Mouse (Mus musculus) layer of hippocampus, adult 2 months (tissue): ENCODE data around the gene Minpp1. TPM values are rescaled to one million over a fixed set of nuclear protein-coding genes. Genes with fewer than 3 reads are reported as not detected.

Source experiments
- DNase-seq, 2 experiments: peaks; one replicate each; pipeline ENCODE4 v3.0.0; 2022; ENCODE audit warnings: low spot score in 2 of 2
- H3K27ac ChIP-seq: fragments of 200-600 bp; 2 replicates; pipeline ENCODE4 v1.8.1; 2022
- H3K4me3 ChIP-seq: fragments of 200-600 bp; 2 replicates; pipeline ENCODE4 v1.8.1; 2022; ENCODE audit warnings: mild to moderate bottlenecking
- CTCF ChIP-seq: fragments of 200-600 bp; conservative IDR thresholded peaks from 2 replicates; pipeline ENCODE4 v1.8.1; 2022; ENCODE audit warnings: antibody characterized with exemption, mild to moderate bottlenecking, moderate library complexity
- total RNA-seq, 2 experiments: library from RNA; stranded (reverse); gene quantifications; 2 replicates each; pipeline ENCODE4 v1.2.3; 2021

The Minpp1 gene
- total RNA-seq, 2 experiments from 2014 or later, result 58.2 to 64.3 TPM

- Histone ChIP-seq H3K27ac (no peak overlapping the region), H3K4me3 (no peak overlapping the region)
- no peak for DNase-seq
- no peak for TF ChIP-seq CTCF
These were observed 36.7 kb downstream of the Minpp1 start for GRCm38 (mm10) chr19:32522247-32522646.

GRCm38 (mm10) chr19:32522753-32523307, 37.3 kb downstream of the Minpp1 start:
- no peak overlapping the region for H3K27ac ChIP-seq
- no peak for TF ChIP-seq CTCF
- DNase-seq, result no peak
- H3K4me3 ChIP-seq, result no peak overlapping the region

- H3K4me3 ChIP-seq, result no peak overlapping the region
- DNase-seq, result no peak
- H3K27ac ChIP-seq, result no peak overlapping the region
- TF ChIP-seq CTCF, result no peak
These were observed 38.4 kb downstream of the Minpp1 start for GRCm38 (mm10) chr19:32523769-32524515.

- no peak for DNase-seq
- no peak overlapping the region for H3K27ac ChIP-seq
- no peak for TF ChIP-seq CTCF
These were observed 38.9 kb downstream of the Minpp1 start for GRCm38 (mm10) chr19:32524516-32524860.

GRCm38 (mm10) chr19:32527139-32527538, 41.6 kb downstream of the Minpp1 start:
- Histone ChIP-seq H3K27ac (no peak overlapping the region), H3K4me3 (no peak overlapping the region)
- DNase-seq, result no peak
- TF ChIP-seq CTCF, result no peak

More at GRCm38 (mm10) chr19:32524516-32524860, 38.9 kb downstream of the Minpp1 start:
- H3K4me3 ChIP-seq, result no peak overlapping the region

- no peak for DNase-seq
These were observed 43.2 kb downstream of the Minpp1 start for GRCm38 (mm10) chr19:32528723-32529122.

GRCm38 (mm10) chr19:32529252-32529942, 43.8 kb downstream of the Minpp1 start:
- no peak for DNase-seq
- Histone ChIP-seq H3K4me3 (no peak overlapping the region), H3K27ac (no peak overlapping the region)
- no peak for TF ChIP-seq CTCF

More at GRCm38 (mm10) chr19:32528723-32529122, 43.2 kb downstream of the Minpp1 start:
- Histone ChIP-seq H3K27ac (no peak overlapping the region), H3K4me3 (no peak overlapping the region)
- TF ChIP-seq CTCF, result no peak

GRCm38 (mm10) chr19:32530296-32530695, 44.7 kb downstream of the Minpp1 start:
- TF ChIP-seq CTCF, result no peak
- no peak overlapping the region for H3K27ac ChIP-seq
- no peak overlapping the region for H3K4me3 ChIP-seq
- peak; percentile 18 to 21 for DNase-seq

- no peak for DNase-seq
- Histone ChIP-seq H3K27ac (no peak overlapping the region), H3K4me3 (no peak overlapping the region)
- TF ChIP-seq CTCF, result no peak
These were observed 46.8 kb downstream of the Minpp1 start for GRCm38 (mm10) chr19:32532331-32532730.

- DNase-seq, result no peak
- H3K4me3 ChIP-seq, result no peak overlapping the region
- H3K27ac ChIP-seq, result no peak overlapping the region
- no peak for TF ChIP-seq CTCF
These were observed 47.4 kb downstream of the Minpp1 start for GRCm38 (mm10) chr19:32532737-32533505.

GRCm38 (mm10) chr19:32534887-32535286, 49.3 kb downstream of the Minpp1 start:
- DNase-seq, result no peak
- no peak overlapping the region for H3K27ac ChIP-seq
- TF ChIP-seq CTCF, result no peak
- H3K4me3 ChIP-seq, result no peak overlapping the region

- Histone ChIP-seq H3K27ac (no peak overlapping the region), H3K4me3 (no peak overlapping the region)
- no peak for DNase-seq
- TF ChIP-seq CTCF, result no peak
These were observed 57.4 kb downstream of the Minpp1 start for GRCm38 (mm10) chr19:32542784-32543490.

GRCm38 (mm10) chr19:32547396-32547795, 61.8 kb downstream of the Minpp1 start:
- Histone ChIP-seq H3K27ac (no peak overlapping the region), H3K4me3 (no peak overlapping the region)
- DNase-seq, result no peak
- no peak for TF ChIP-seq CTCF
